Mouse (Mus musculus) midbrain, postnatal 0 days (tissue): ENCODE measurements around the gene Eif1b. TPM values are rescaled to one million over a fixed set of nuclear protein-coding genes. Genes with fewer than 3 reads are reported as not detected.

Experiments used
- ATAC-seq: fragments of 200-750 bp; cut with Nextera tagmentation; 2 replicates; pipeline ENCODE4 v1.8.0; 2017; ENCODE audit warnings: moderate number of reproducible peaks, mild to moderate bottlenecking, moderate TSS enrichment, moderate library complexity; ENCODE audit not compliant: low FRiP score
- DNase-seq: peaks from one replicate; pipeline ENCODE4 v3.0.0-alpha.2; 2015; ENCODE audit warnings: low spot score
- H3K27ac ChIP-seq: fragments of 300-500 bp; sonication (generic); 2 replicates; pipeline ENCODE4 v1.5.1; 2014; ENCODE audit warnings: low read depth, mild to moderate bottlenecking, low read length, mixed read lengths
- H3K27me3 ChIP-seq: fragments of 300-500 bp; sonication (generic); 2 replicates; pipeline ENCODE4 v1.6.1; 2014; ENCODE audit warnings: low read length, control low read depth, mixed read lengths; ENCODE audit not compliant: insufficient read depth
- H3K36me3 ChIP-seq: fragments of 300-500 bp; sonication (generic); 2 replicates; pipeline ENCODE4 v1.6.1; 2014; ENCODE audit warnings: low read length, control low read depth, mixed read lengths; ENCODE audit not compliant: insufficient read depth
- H3K4me1 ChIP-seq: fragments of 300-500 bp; sonication (generic); 2 replicates; pipeline ENCODE4 v1.6.1; 2014; ENCODE audit warnings: mild to moderate bottlenecking, control low read depth, antibody characterized with exemption, low read length, mixed read lengths; ENCODE audit not compliant: insufficient read depth
- H3K4me2 ChIP-seq: fragments of 300-500 bp; sonication (generic); 2 replicates; pipeline ENCODE4 v1.6.1; 2014; ENCODE audit warnings: low read depth, mild to moderate bottlenecking, low read length, mixed read lengths; ENCODE audit not compliant: poor library complexity, severe bottlenecking
- H3K4me3 ChIP-seq: fragments of 300-500 bp; sonication (generic); 2 replicates; pipeline ENCODE4 v1.5.1; 2014; ENCODE audit warnings: low read depth, mild to moderate bottlenecking, low read length, moderate library complexity
- H3K9ac ChIP-seq: fragments of 300-500 bp; sonication (generic); replicated peaks from 2 replicates; pipeline ENCODE4 v1.6.1; 2014; ENCODE audit warnings: mild to moderate bottlenecking, low read length, moderate library complexity, mixed read lengths; ENCODE audit not compliant: poor library complexity, severe bottlenecking
- H3K9me3 ChIP-seq: fragments of 300-500 bp; sonication (generic); 2 replicates; pipeline ENCODE4 v1.6.1; 2016; ENCODE audit warnings: low read length, control low read depth
- CTCF ChIP-seq: IDR thresholded peaks from 2 replicates; pipeline ENCODE4 v1.5.1; 2016; ENCODE audit warnings: antibody characterized with exemption, mild to moderate bottlenecking
- WGBS: fragments of 180-500 bp; shearing (Covaris S2); extraction: QIAGEN DNeasy Blood & Tissue Kit; methylation state at CpG from one replicate; pipeline ENCODE4 v1.1.7; 2014; 5-methylcytosine and 5-hydroxymethylcytosine counted together
- polyA plus RNA-seq: library from polyadenylated mRNA; unstranded; fragments of >200 nt; fragmentation: Nextera tagmentation; extraction: Ambion mirVana; gene quantifications from 2 replicates; pipeline ENCODE4 v1.2.1, GENCODE M21; 2015
- total RNA-seq: library from RNA; depleted of rRNA; stranded (reverse); fragments of >200 nt; gene quantifications from 2 replicates; pipeline ENCODE4 v1.2.3, GENCODE M21; 2014; rRNA removed

Gene Eif1b
- total and polyA plus RNA-seq, 2 experiments from 2014 or later, result 96.6 to 380 TPM

GRCm38 (mm10) chr9:120541411-120541810, 49.4 kb downstream of the Eif1b start:
- 13% methylated on average over 2 of the region's 2 CpGs for WGBS
- H3K36me3 ChIP-seq, result no peaks in the 10 kb centered on the region
- no peak overlapping the region for H3K9ac ChIP-seq
- H3K27ac ChIP-seq, result no peak overlapping the region
- TF ChIP-seq CTCF, result no peak
- no peak for ATAC-seq
- no peaks in the 10 kb centered on the region for H3K9me3 ChIP-seq
- no peak overlapping the region for H3K4me3 ChIP-seq
- peaks cover 3% of the 10 kb centered on the region; the same call in 1 of the 2 replicates for H3K4me1 ChIP-seq
- 0 out of 2 replicates have a peak, but pooled peaks cover 4% of the 10 kb centered on the region for H3K27me3 ChIP-seq
- DNase-seq, result no peak
- no peak overlapping the region for H3K4me2 ChIP-seq

- H3K4me3 ChIP-seq, result no peak overlapping the region
- no peaks in the 10 kb centered on the region for H3K9me3 ChIP-seq
- H3K4me2 ChIP-seq, result no peak overlapping the region
- H3K4me1 ChIP-seq, result peaks cover 3% of the 10 kb centered on the region; the same call in 1 of the 2 replicates
- H3K27me3 ChIP-seq, result 0 out of 2 replicates have a peak, but pooled peaks cover 4% of the 10 kb centered on the region
- 25% methylated on average over 6 of the region's 6 CpGs for WGBS
- TF ChIP-seq CTCF, result no peak
- no peak for ATAC-seq
- no peak overlapping the region for H3K9ac ChIP-seq
- DNase-seq, result no peak
- H3K36me3 ChIP-seq, result no peaks in the 10 kb centered on the region
- H3K27ac ChIP-seq, result no peak overlapping the region
These were observed 50.2 kb downstream of the Eif1b start for GRCm38 (mm10) chr9:120542241-120542640.

Other genes with a start within 250 kb of the Eif1b start
- gene Myrip, start 190.7 kb upstream of the Eif1b start, total RNA-seq, result 19.6 and 25.6 TPM in 2 replicates
- 6.8 and 7.0 TPM in 2 replicates for gene Myrip, start 190.7 kb upstream of the Eif1b start, polyA plus RNA-seq
- 6.9 and 9.0 TPM in 2 replicates for gene Entpd3, start 47.6 kb downstream of the Eif1b start, total RNA-seq
- gene Entpd3, start 47.6 kb downstream of the Eif1b start, polyA plus RNA-seq, result 4.7 and 5.2 TPM in 2 replicates
- 261 and 287 TPM in 2 replicates for gene Rpl14, start 79.2 kb downstream of the Eif1b start, total RNA-seq
- 445 and 474 TPM in 2 replicates for gene Rpl14, start 79.2 kb downstream of the Eif1b start, polyA plus RNA-seq